Mouse (Mus musculus) NIH3T3 (cell line): ENCODE results near the gene Ptpre.
"Not testable (repeated sequence)": the region's sequence is repeated elsewhere in the genome, so short reads cannot be mapped to it uniquely, and the experiment has no call there.

Source experiments
- DNase-seq: peaks from one replicate; pipeline ENCODE4 v3.0.0-alpha.2; 2012; ENCODE audit warnings: low read depth

The Ptpre gene

GRCm38 (mm10) chr7:135537341-135537901 lies at the start of gene Ptpre:
Gene Ptpre, plus strand, starts transcription at chr7:135537481.
- peak; percentile 30 for DNase-seq

DNA sequence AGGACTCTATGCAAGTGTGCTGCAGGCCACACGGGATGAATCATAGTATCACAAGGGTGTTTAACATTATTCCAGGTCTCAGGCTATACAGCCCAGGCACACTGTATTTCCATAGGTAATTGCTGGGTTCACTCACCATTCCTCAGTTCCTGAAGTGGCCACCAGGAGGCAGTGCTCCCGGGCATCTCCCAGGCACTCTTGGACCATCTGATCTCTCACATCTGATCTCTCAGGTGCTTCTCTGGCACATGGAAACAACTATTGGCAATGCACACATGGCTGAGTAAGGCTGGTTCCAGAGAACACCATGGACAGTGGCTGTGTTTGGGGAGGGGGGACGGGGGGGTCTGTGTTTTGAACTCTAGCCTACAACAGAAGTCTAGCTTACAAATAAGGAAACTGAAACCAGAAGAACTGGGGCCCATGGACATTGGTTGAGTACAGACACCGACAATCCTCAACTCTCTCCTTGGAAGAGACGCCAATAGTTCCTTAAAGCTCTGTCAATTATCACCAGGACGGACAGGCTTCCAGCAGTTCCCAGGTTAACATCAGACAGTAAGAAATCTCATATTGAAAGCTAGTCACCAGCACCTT lies 49.0 kb upstream of the Ptpre start:
- peak; percentile 50 for DNase-seq

DNA sequence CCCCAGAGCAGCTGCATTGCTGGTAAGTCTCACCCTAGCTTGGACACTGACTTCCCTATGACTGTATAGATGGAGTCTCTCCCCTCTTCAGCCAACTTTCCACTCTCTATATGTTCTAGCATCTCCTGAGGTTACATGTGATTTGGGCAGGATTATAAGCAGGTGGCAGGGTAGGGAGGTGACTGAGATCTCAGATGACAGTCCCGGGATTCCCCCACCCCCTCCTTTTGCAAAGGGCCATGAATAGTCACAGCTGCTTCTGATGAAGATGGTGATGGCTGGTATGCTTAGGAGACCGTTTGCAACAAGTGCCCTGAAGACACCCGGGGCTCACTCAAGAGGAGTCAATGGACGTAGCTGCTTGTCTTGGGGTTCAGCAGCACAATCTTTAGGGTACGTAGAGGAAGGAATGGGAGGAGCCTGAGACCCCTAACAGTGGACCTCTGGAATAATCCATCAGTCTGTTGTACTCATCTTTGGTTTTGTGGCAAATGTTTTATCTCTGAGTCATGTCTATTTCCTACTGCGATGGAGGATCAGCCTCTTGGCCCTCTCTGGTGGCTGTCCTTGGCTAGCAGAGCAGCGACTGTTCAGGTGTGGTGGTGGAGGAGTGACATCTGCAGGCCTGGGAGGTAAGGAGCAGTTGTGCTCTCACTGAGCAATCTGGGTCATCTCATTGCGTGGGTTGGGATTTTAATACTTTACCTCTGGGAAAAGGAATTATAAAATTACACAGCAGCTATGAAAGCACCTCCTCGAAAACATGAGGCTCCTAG lies 47.4 kb upstream of the Ptpre start:
- no peak for DNase-seq

- no peak for DNase-seq
These were observed 46.8 kb upstream of the Ptpre start for GRCm38 (mm10) chr7:135490500-135490886.

DNA sequence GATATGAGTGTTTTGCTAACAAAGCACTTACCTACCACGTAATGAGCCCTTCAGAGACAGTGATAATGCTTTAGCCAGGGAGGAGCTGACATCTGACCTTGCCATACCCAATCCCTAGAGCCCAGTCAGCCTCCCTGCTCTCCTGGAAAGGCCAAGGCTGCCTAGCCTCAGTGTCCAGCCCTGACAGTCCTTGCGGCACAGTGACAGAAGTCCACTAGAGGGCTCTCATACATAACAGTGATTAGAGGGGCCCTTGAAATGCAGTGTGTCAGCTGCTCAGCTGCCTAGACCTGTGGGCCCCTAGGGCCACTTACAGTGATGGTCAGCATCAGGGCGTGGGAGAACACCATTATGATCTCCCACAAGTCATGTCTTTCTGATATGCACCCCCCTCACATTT lies 42.0 kb upstream of the Ptpre start:
- peak; percentile 43 for DNase-seq

GRCm38 (mm10) chr7:135498565-135499186 lies 38.6 kb upstream of the Ptpre start:
- DNase-seq, result no peak

DNA sequence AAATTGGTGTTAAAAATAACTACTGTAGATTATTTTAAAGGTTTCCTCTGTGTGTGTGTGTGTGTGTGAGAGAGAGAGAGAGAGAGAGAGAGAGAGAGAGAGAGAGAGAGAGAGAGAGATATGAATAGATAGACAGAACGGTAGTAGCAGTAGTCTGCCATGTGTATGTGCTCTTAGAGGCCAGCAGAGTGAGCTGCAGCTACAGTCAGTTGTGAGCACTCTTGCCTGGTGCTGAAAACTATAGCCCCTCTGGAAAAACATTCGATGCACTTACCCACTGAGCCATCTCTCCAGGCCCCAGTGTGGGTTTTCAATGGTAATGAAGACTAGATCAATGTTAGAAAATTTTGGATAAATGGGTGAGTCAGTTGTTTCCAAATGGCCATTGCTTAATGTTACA lies 37.9 kb upstream of the Ptpre start:
- DNase-seq, result peak; percentile 51

DNA sequence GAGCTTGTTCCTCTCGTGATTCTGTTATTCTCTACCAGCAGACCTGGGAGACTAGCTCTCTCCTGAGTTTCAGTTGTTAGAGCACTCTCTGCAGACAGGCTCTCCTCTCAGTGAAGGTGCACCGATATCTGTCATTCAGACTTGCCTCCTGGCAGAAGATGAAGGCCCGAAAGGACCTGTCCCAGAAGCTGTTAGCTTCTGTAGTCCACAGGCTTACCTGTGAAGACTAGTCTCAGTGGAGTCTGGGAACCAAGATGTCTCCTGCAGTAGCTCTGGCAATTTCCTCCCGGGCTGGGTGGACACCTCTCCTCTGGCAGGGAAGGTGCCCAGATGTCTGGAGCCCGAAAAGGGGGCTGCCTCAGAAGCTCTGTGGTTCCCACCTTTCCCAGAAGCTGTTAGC lies 30.8 kb upstream of the Ptpre start:
- not testable (repeated sequence) for DNase-seq

- DNase-seq, result no peak
These were observed 28.7 kb upstream of the Ptpre start for GRCm38 (mm10) chr7:135508602-135509001.

DNA sequence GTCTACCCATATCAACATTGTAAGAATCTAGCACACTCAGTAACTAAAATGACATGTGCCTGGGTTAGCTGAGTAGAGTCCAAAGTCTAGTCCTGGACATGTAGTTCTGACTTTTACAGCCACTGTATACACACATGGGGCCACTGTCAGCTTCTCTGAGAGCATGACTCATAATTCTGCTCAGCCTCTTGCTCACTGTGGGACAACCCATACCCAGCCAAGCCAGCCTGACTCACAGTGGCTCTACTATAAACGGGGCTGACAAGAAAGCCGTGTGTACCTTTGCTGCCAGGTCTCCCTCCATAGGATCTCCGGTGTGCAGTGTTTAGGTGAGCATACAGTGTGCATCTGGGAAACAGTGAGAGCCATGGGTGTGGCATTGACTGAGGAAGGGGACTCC lies 28.0 kb upstream of the Ptpre start:
- peak; percentile 54 for DNase-seq

- DNase-seq, result no peak
These were observed 26.9 kb upstream of the Ptpre start for GRCm38 (mm10) chr7:135510431-135510830.

GRCm38 (mm10) chr7:135511723-135512122 lies 25.6 kb upstream of the Ptpre start:
- DNase-seq, result no peak

DNA sequence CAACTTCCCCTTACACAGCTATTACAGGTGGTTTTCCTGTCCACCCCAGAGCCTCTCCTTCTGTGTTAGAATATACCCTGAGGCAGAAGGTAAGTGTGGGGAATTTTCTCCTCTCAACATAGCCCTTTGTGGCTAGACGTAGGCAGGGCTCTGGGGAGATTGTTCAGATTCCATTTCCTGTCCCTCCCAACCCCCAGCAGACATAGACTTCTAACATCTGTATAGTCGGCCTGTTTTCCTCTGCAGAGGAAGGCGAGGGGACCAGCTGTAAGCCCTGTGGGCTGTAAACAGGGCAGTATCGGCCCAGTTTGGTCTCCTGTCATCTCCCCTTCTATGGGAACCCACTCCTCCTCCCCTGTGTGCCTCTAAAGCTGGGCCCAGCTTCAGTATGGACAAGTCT lies 20.1 kb upstream of the Ptpre start:
- DNase-seq, result no peak

DNA sequence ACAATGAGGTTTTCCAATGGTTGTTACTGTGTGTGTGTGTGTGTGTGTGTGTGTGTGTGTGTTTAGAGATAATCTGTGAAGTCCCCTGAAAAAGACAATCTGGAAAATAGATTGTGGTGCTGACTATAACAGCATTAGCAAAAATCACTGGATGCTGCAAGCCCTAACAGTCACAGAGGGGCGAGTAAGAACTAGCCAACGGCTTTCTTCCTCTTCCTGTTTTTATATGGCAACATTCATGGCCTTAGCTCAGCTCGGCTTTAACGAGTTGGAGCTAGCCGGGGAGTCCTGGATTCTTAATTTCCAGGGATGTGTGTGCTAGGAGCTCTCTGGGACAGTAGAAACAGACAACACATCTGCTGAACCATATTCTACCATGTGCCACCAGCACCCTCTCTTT lies 17.0 kb upstream of the Ptpre start:
- DNase-seq, result no peak

DNA sequence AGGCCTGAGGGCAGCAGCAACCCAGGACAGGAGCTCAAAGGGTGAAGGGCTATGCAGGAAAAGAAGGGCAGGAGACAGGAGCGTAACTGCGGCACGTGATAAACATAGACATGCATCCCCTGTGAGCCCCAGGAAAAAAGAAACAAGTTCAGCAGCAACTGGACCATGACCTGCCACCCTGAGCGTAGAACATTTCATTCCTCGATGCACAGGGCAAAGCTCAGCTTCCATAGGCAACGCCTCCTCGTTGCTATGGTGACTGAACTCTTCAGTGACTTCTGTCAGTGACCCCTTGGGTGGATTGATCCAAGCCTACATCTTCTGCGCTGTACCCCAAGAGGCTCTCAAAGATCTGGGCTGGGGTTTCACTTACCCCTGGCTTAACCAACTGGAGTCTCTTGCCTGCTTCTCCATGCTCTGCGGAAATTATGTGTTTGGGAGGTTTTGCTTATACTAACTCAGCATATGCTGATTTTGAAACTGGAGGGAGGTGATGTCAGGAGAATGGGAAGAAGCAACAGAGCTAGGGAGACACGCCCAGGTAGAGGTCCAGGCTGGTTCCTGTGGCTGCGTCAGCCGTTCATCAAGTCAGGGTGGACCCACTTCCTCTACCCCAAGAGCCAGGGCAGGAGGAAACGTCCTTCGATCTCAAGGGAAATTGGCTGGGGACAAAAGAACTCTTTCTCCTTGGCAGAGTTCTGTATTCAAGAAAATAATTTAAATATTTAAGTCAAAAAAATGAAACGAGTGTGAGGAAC lies 15.3 kb upstream of the Ptpre start:
- no peak for DNase-seq

DNA sequence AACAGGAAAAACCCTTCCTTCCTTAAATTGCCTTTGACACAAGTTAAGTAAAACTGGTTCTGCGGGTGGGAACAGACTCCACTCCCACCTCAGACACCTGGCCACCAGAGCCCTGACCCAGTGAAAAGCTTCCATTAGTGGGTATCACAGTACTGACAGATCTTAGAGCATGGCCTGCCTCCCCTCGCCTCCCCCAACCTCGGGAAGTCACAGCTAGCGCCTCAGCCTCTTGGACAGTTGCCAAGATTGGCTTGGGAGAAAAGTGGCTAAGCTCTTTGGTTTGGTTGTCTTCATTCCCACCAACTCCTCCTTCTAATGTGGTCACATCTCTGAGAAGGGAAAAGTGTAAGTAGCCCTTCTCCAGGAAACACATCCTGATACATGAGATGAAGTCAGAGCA lies 13.3 kb upstream of the Ptpre start:
- DNase-seq, result peak; percentile 24

DNA sequence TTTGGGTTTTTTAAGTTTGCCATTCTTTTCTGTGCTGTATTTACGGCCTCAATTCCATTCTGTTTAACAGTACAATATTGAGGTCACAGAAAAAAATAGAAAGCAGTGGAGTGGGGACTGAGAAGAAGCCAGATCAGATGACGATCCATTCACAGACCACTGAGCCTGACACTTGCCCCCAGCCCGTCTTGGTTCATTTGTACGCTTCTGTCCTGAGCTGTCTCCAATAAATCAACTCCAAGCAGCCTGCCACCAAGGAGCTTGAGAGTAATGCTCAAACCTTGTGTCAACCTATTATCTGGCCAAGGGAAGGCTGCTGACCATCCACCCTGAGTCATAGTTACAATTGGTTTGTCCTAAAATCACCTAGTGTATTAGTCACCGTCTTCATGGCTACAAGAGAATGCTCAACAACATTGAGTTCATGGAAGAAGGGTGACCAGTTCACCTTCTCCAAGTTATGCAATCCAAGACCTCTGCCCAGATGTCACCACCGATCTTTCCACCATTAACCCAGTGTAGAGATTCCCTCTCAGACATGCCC lies 12.8 kb upstream of the Ptpre start:
- peak; percentile 18 for DNase-seq

DNA sequence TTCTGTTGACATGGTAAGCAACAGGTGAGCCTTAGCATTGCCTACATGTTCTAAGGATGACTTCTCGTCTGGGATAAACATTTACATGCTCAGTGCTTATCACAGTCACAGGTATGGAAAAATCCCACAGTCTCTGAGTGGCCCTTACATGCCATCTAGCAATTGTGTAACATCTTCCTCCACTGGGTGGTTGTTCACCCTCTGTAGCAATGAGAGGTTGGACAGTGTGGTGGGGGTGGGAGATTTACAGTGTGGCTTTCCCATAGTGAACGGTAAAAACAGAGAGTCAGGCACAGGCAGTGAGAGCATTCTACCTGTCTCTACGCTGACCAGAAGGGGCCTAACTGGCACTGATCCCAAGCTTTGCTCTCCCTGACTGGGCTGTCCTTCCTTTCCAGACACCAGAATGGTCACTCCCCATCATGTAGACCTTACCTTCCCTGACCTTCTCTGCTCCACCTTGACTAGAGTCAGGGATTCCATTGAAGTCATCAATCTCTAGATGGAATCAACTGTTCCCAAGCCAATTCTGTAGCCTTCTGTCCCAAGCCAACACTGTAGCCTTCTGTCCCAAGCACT lies 10.6 kb upstream of the Ptpre start:
- DNase-seq, result no peak

GRCm38 (mm10) chr7:135527169-135527568 lies 10.1 kb upstream of the Ptpre start:
- DNase-seq, result no peak

GRCm38 (mm10) chr7:135528515-135528914 lies 8.8 kb upstream of the Ptpre start, which contains the start of gene Clrn3:
Gene Clrn3, minus strand, starts transcription at chr7:135528654.
- no peak for DNase-seq

DNA sequence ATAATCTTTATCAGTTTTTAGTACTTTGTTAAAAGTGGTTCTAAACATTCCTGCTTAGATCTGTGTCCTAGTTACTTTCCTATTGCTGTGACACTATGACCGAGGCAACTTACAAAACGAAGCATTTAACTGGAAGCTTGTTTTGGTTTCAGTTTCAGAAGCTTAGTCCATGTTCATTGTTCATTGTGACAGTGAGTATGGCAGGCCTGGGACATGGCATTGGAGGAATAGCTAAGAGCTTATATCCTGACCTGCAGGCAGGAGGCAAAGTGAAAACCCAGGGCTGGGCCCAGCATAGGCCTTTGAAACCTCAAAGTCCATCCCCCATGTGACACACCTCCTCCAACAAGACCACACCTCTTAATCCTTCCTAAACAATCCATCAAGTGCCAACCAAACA lies 8.2 kb upstream of the Ptpre start:
- no peak for DNase-seq
